Mouse (Mus musculus) liver, embryonic 12.5 days (tissue): Measurements from ENCODE around the gene Pigf. TPM values are rescaled to one million over a fixed set of nuclear protein-coding genes. Genes with fewer than 3 reads are reported as not detected.
"Not testable (repeated sequence)": the region's sequence is repeated elsewhere in the genome, so short reads cannot be mapped to it uniquely, and the experiment has no call there.

Source experiments
- ATAC-seq: fragments of 200-750 bp; cut with Nextera tagmentation; 2 replicates; pipeline ENCODE4 v1.8.0; 2017; ENCODE audit warnings: moderate number of reproducible peaks, mild to moderate bottlenecking, moderate library complexity
- H3K27ac ChIP-seq: fragments of 300-500 bp; sonication (generic); 2 replicates; pipeline ENCODE4 v1.5.1; 2016; ENCODE audit warnings: mild to moderate bottlenecking
- H3K27me3 ChIP-seq: fragments of 300-500 bp; sonication (generic); replicated peaks from 2 replicates; pipeline ENCODE4 v1.6.1; 2016; ENCODE audit warnings: mild to moderate bottlenecking, moderate library complexity
- H3K36me3 ChIP-seq: fragments of 300-500 bp; sonication (generic); 2 replicates; pipeline ENCODE4 v1.6.1; 2016; ENCODE audit warnings: mild to moderate bottlenecking, moderate library complexity
- H3K4me1 ChIP-seq: fragments of 300-500 bp; sonication (generic); 2 replicates; pipeline ENCODE4 v1.6.1; 2016
- H3K4me2 ChIP-seq: fragments of 300-500 bp; sonication (generic); 2 replicates; pipeline ENCODE4 v1.6.1; 2016; ENCODE audit warnings: mild to moderate bottlenecking, moderate library complexity
- H3K4me3 ChIP-seq: fragments of 300-500 bp; sonication (generic); 2 replicates; pipeline ENCODE4 v1.5.1; 2016; ENCODE audit warnings: mild to moderate bottlenecking, moderate library complexity
- H3K9ac ChIP-seq: fragments of 300-500 bp; sonication (generic); 2 replicates; pipeline ENCODE4 v1.6.1; 2016; ENCODE audit warnings: mild to moderate bottlenecking, moderate library complexity
- H3K9me3 ChIP-seq: fragments of 300-500 bp; sonication (generic); replicated peaks from 2 replicates; pipeline ENCODE4 v1.6.1; 2016; ENCODE audit warnings: mild to moderate bottlenecking, moderate library complexity
- WGBS: fragments of 180-500 bp; shearing (Covaris S2); methylation state at CpG from one replicate; pipeline ENCODE4 v1.1.7; 2016; ENCODE audit not compliant: insufficient replicate concordance; 5-methylcytosine and 5-hydroxymethylcytosine counted together
- polyA plus RNA-seq: library from polyadenylated mRNA; unstranded; fragments of >200 nt; fragmentation: Nextera tagmentation; extraction: Ambion mirVana; gene quantifications from 2 replicates; pipeline ENCODE4 v1.2.1, GENCODE M21; 2016

The Pigf gene
- 18.6 and 19.8 TPM in 2 replicates for polyA plus RNA-seq

DNA sequence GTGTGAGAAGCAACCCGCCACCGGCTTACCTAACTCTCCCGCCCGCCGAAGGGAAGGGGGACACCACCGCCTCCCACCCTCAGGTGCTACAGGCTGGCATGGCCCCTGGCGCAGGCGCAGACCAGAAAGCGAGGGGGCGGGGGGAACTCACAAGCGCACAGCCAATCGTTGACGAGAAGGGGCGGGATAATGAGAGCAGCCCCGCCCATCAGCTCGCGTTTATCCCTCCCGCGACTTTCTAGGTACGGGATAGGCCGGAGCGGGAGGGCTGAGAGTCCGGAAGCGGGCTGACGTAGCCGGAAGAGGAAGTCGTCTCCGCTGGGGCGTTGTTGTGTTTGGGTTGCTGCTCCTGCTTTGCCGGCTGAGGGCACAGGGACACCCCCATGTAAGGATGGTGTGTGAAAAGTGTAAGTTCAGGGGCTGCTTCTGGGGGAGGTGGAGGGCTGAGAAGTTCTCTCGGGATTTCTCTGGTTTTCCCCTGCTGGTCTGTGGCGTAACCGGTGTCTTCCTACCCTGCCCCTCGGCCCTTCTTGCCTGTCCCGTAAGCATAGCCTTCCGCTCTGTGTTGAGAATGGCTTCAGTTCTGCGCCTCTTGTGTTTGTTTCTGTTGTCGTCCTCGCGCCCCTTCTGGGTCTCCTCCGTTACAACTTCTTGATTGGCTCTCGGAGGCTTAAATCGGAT, at the start of gene Pigf, which contains the start of gene Cript:
TSS of gene Pigf (minus strand) at position 138 of the 681 bp plus-strand sequence.
TSS of gene Cript (plus strand) at position 282 of the 681 bp plus-strand sequence.
- ATAC-seq = peak; percentile 99
- peak within 1 kb of the TSS; percentile 76 for H3K9ac ChIP-seq
- peak within 1 kb of the TSS; percentile 60 for H3K27ac ChIP-seq
- H3K36me3 ChIP-seq = peaks cover 23% of the 10 kb centered on the region
- under 1% methylated on average over 42 of the region's 43 CpGs for WGBS
- peak within 1 kb of the TSS; percentile 98 for H3K4me2 ChIP-seq
- H3K4me3 ChIP-seq = peak within 1 kb of the TSS; percentile 94
- peaks cover 26% of the 10 kb centered on the region for H3K4me1 ChIP-seq
- no peaks in the 10 kb centered on the region for H3K9me3 ChIP-seq
- no peaks in the 10 kb centered on the region for H3K27me3 ChIP-seq

GRCm38 (mm10) chr17:87073470-87073869, 48.3 kb upstream of the Pigf start:
- Histone ChIP-seq H3K4me1 (no peaks in the 10 kb centered on the region), H3K27ac (no peak overlapping the region), H3K9me3 (peaks cover 4% of the 10 kb centered on the region; the same call in 1 of the 2 replicates), H3K27me3 (no peaks in the 10 kb centered on the region), H3K4me3 (no peak overlapping the region), H3K9ac (no peak overlapping the region), H3K36me3 (no peaks in the 10 kb centered on the region), H3K4me2 (no peak overlapping the region)
- no peak for ATAC-seq

- no peak overlapping the region for H3K9ac ChIP-seq
- no peak overlapping the region for H3K4me3 ChIP-seq
- no peaks in the 10 kb centered on the region for H3K27me3 ChIP-seq
- H3K27ac ChIP-seq = no peak overlapping the region
- H3K9me3 ChIP-seq = peaks cover 4% of the 10 kb centered on the region; the same call in 1 of the 2 replicates
- no peak overlapping the region for H3K4me2 ChIP-seq
- WGBS = 67% methylated on average over 5 of the region's 5 CpGs
- no peaks in the 10 kb centered on the region for H3K36me3 ChIP-seq
- no peak for ATAC-seq
- no peaks in the 10 kb centered on the region for H3K4me1 ChIP-seq
Measured at GRCm38 (mm10) chr17:87072766-87073440, 47.7 kb upstream of the Pigf start.

- 85% methylated on average over 1 of the region's 1 CpGs for WGBS
- H3K36me3 ChIP-seq, H3K4me1 ChIP-seq, H3K4me3 ChIP-seq, H3K9me3 ChIP-seq, H3K4me2 ChIP-seq, H3K27ac ChIP-seq, ATAC-seq, H3K27me3 ChIP-seq, H3K9ac ChIP-seq: not testable (repeated sequence)
Measured at GRCm38 (mm10) chr17:87072183-87072582, 47.0 kb upstream of the Pigf start.

GRCm38 (mm10) chr17:87068997-87069396, 43.8 kb upstream of the Pigf start:
- 63% methylated on average over 4 of the region's 4 CpGs for WGBS
- Histone ChIP-seq H3K9me3 (no peaks in the 10 kb centered on the region), H3K27me3 (no peaks in the 10 kb centered on the region), H3K4me2 (no peak overlapping the region), H3K4me1 (no peaks in the 10 kb centered on the region), H3K36me3 (no peaks in the 10 kb centered on the region), H3K27ac (no peak overlapping the region), H3K4me3 (no peak overlapping the region), H3K9ac (no peak overlapping the region)
- no peak for ATAC-seq

- no peaks in the 10 kb centered on the region for H3K27me3 ChIP-seq
- 0 out of 2 replicates have a peak, but pooled peaks cover 2% of the 10 kb centered on the region for H3K4me1 ChIP-seq
- H3K27ac ChIP-seq = no peak overlapping the region
- H3K4me3 ChIP-seq = no peak overlapping the region
- no peak overlapping the region for H3K4me2 ChIP-seq
- H3K9me3 ChIP-seq = no peaks in the 10 kb centered on the region
- no peaks in the 10 kb centered on the region for H3K36me3 ChIP-seq
- ATAC-seq = no peak
- H3K9ac ChIP-seq = no peak overlapping the region
- 29% methylated on average over 6 of the region's 6 CpGs for WGBS
Measured at GRCm38 (mm10) chr17:87063969-87064368, 38.8 kb upstream of the Pigf start.

GRCm38 (mm10) chr17:87063461-87063860, 38.3 kb upstream of the Pigf start:
- 67% methylated on average over 7 of the region's 7 CpGs for WGBS
- H3K4me3 ChIP-seq = no peak overlapping the region
- no peak overlapping the region for H3K9ac ChIP-seq
- no peaks in the 10 kb centered on the region for H3K9me3 ChIP-seq
- H3K27me3 ChIP-seq = no peaks in the 10 kb centered on the region
- no peak for ATAC-seq
- no peak overlapping the region for H3K4me2 ChIP-seq
- 0 out of 2 replicates have a peak, but pooled peaks cover 2% of the 10 kb centered on the region for H3K4me1 ChIP-seq
- H3K27ac ChIP-seq = no peak overlapping the region
- H3K36me3 ChIP-seq = no peaks in the 10 kb centered on the region

- no peak overlapping the region for H3K4me2 ChIP-seq
- H3K9ac ChIP-seq = no peak overlapping the region
- WGBS = 49% methylated on average over 9 of the region's 9 CpGs
- H3K27ac ChIP-seq = no peak overlapping the region
- no peaks in the 10 kb centered on the region for H3K9me3 ChIP-seq
- 0 out of 2 replicates have a peak, but pooled peaks cover 2% of the 10 kb centered on the region for H3K4me1 ChIP-seq
- H3K4me3 ChIP-seq = no peak overlapping the region
- H3K36me3 ChIP-seq = no peaks in the 10 kb centered on the region
- ATAC-seq = no peak
- H3K27me3 ChIP-seq = no peaks in the 10 kb centered on the region
Measured at GRCm38 (mm10) chr17:87062639-87063038, 37.4 kb upstream of the Pigf start.

GRCm38 (mm10) chr17:87057486-87058266, 32.5 kb upstream of the Pigf start:
- Histone ChIP-seq H3K4me1 (no peaks in the 10 kb centered on the region), H3K27me3 (0 out of 2 replicates have a peak, but pooled peaks cover 3% of the 10 kb centered on the region), H3K4me2 (no peak overlapping the region), H3K27ac (no peak overlapping the region), H3K9me3 (no peaks in the 10 kb centered on the region), H3K4me3 (no peak overlapping the region), H3K9ac (no peak overlapping the region), H3K36me3 (no peaks in the 10 kb centered on the region)
- WGBS = 67% methylated on average over 8 of the region's 8 CpGs
- no peak for ATAC-seq

GRCm38 (mm10) chr17:87056761-87057160, 31.6 kb upstream of the Pigf start:
- H3K4me1 ChIP-seq = no peaks in the 10 kb centered on the region
- H3K4me2 ChIP-seq = no peak overlapping the region
- H3K4me3 ChIP-seq = no peak overlapping the region
- no peaks in the 10 kb centered on the region for H3K36me3 ChIP-seq
- 0 out of 2 replicates have a peak, but pooled peaks cover 3% of the 10 kb centered on the region for H3K27me3 ChIP-seq
- WGBS = 77% methylated on average over 7 of the region's 7 CpGs
- no peak overlapping the region for H3K9ac ChIP-seq
- ATAC-seq = no peak
- H3K27ac ChIP-seq = no peak overlapping the region
- H3K9me3 ChIP-seq = no peaks in the 10 kb centered on the region

GRCm38 (mm10) chr17:87055663-87056062, 30.5 kb upstream of the Pigf start:
- Histone ChIP-seq H3K27me3 (0 out of 2 replicates have a peak, but pooled peaks cover 3% of the 10 kb centered on the region), H3K27ac (no peak overlapping the region), H3K36me3 (no peaks in the 10 kb centered on the region), H3K4me2 (no peak overlapping the region), H3K4me1 (no peaks in the 10 kb centered on the region), H3K9ac (no peak overlapping the region), H3K4me3 (no peak overlapping the region), H3K9me3 (no peaks in the 10 kb centered on the region)
- no peak for ATAC-seq
- 37% methylated on average over 1 of the region's 1 CpGs for WGBS

- no peak overlapping the region for H3K9ac ChIP-seq
- no peak overlapping the region for H3K4me3 ChIP-seq
- H3K27ac ChIP-seq = no peak overlapping the region
- 33% methylated on average over 5 of the region's 5 CpGs for WGBS
- no peaks in the 10 kb centered on the region for H3K36me3 ChIP-seq
- no peak for ATAC-seq
- H3K27me3 ChIP-seq = 0 out of 2 replicates have a peak, but pooled peaks cover 3% of the 10 kb centered on the region
- H3K4me1 ChIP-seq = no peaks in the 10 kb centered on the region
- no peak overlapping the region for H3K4me2 ChIP-seq
- H3K9me3 ChIP-seq = no peaks in the 10 kb centered on the region
Measured at GRCm38 (mm10) chr17:87055051-87055459, 29.8 kb upstream of the Pigf start.
